Mouse (Mus musculus) splenic B cell, adult 2 months (primary cell): ENCODE measurements around the gene Tspan13.

ENCODE experiments used
- DNase-seq: peaks from one replicate; pipeline ENCODE4 v3.0.0-alpha.2; 2011; ENCODE audit warnings: low read depth, low spot score
- H3K27me3 ChIP-seq: 2 replicates; pipeline ENCODE4 v1.6.1; 2012; ENCODE audit warnings: mild to moderate bottlenecking, low read length, moderate library complexity, mixed read lengths; ENCODE audit not compliant: control insufficient read depth, poor library complexity, insufficient read depth, severe bottlenecking
- H3K36me3 ChIP-seq: 2 replicates; pipeline ENCODE4 v1.6.1; 2012; ENCODE audit warnings: mild to moderate bottlenecking, low read length, moderate library complexity, mixed read lengths; ENCODE audit not compliant: control insufficient read depth, poor library complexity, insufficient read depth, severe bottlenecking

Tspan13 gene

GRCm38 (mm10) chr12:36042348-36042778 lies at the start of gene Tspan13:
Tspan13 (minus strand) TSS chr12:36042500.
- peak; percentile 95 for DNase-seq
- Histone ChIP-seq H3K27me3 (no peaks in the 10 kb centered on the region), H3K36me3 (no peaks in the 10 kb centered on the region)

DNA sequence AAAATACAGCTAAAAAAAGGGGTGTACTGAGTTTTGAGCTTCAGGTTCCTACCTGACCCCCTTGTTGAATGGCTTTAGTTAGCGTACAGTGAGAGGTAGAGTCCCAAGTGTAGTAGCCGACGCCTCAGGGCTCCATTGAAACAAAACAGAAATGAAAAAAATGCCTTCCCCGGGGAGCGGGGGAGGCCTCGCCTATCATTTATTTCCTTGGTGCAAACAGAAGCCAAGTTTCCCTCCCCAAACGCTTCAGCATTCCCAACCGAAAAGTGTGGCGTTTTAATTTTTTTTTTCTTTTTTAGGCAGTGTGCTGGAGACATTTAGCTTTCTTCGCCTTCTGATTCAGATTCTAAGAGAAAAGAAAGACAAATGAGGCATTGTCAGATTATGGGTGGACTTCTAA lies 49.7 kb upstream of the Tspan13 start:
- no peak for DNase-seq
- no peaks in the 10 kb centered on the region for H3K36me3 ChIP-seq
- H3K27me3 ChIP-seq: no peaks in the 10 kb centered on the region

GRCm38 (mm10) chr12:36089221-36089620 lies 46.9 kb upstream of the Tspan13 start:
- no peak for DNase-seq
- no peaks in the 10 kb centered on the region for H3K27me3 ChIP-seq
- H3K36me3 ChIP-seq: no peaks in the 10 kb centered on the region

DNA sequence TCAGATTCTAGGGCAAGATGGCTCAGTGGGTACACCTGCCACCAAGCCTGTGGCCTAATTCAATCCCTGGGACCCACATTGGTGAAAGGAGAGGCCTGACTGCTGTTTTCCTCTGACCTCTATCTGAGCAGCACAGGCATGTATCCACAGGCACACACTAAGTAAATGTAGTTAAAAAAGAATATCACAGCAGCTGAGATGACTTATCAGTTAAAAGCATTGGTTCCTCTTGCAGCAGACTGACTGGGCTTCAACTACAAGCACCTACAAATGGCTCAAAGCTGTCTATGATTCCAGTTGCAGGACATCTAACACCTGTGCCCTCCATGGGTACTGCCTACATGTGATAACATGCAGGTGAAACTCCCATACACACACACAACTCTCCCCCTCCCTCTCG lies 46.5 kb upstream of the Tspan13 start:
- no peaks in the 10 kb centered on the region for H3K27me3 ChIP-seq
- DNase-seq: no peak
- no peaks in the 10 kb centered on the region for H3K36me3 ChIP-seq

DNA sequence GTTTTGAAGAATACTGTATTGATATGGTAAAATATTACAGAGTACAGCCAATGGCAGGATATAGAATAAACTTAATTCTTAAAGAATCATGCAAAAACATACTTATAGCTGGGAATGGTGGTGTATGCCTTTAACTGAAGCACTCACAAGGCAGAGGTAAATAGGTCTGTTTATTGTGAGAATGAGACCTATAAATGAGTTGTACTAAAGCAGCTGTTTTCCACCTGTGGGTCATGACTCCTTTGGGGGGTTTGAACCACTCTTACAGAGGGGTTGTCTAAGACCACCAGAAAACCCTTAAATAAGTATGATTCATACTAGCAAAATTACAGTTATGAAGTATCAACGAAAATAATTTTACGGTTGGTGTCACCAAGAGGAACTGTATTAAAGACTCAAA lies 43.1 kb upstream of the Tspan13 start:
- no peak for DNase-seq
- H3K27me3 ChIP-seq: no peaks in the 10 kb centered on the region
- no peaks in the 10 kb centered on the region for H3K36me3 ChIP-seq

DNA sequence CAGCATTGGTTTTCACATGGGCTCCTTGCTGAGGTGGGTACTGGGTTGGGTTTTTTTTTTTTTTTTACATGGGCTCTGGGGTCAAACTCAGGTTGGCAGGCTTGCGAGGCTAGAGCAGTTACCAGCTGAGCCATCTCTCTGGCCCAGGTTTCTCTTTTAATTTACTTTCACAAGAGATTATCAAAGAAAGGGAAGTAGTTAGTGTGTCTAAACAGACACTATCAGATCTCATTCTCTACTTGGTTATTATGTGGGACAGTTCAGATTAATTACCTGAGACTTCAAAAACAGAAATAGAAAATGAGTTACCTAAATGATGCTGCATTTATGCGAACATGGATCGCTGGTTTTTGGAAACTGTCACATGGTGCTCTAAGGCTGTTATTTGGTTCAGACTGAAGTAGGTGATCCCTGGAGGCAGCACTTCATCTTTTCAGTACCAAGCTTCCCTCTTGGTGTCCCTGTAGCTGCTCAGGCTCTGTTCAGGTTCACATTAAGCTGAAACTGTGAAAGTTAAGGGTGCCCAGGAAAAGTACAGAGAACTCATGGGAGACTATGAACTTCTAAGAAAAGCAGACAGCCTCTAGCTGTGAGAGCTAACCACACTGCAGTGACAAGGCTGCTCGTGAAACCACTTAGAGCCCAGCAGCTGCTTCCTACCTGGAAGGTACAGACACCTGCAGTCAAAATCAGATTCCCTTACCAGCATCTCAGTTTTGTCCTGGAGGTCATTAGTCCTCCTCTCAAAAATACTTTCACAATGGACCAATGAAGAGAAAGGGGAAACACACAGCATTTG lies 36.0 kb upstream of the Tspan13 start:
- H3K36me3 ChIP-seq: no peaks in the 10 kb centered on the region
- peak; percentile 16 for DNase-seq
- no peaks in the 10 kb centered on the region for H3K27me3 ChIP-seq

DNA sequence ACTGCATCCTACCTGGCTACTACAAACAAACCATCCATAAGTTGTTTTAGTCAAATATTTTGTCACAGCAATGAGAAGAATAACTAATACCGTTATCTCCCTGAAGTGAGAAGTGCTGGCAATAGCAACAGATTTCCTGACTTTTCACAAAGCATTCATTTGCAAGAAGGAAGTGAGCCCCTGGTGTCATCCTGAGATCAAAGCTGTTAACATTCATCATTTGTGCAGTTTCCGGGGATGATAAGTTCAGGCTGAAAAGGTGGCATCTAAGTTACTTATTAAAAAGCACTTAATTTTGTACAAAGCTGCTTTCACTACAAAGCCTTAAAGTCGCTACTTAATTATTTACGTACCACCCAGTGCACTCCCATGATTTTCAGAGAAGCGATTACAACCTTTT lies 30.6 kb upstream of the Tspan13 start:
- DNase-seq: no peak
- no peaks in the 10 kb centered on the region for H3K36me3 ChIP-seq
- H3K27me3 ChIP-seq: no peaks in the 10 kb centered on the region

DNA sequence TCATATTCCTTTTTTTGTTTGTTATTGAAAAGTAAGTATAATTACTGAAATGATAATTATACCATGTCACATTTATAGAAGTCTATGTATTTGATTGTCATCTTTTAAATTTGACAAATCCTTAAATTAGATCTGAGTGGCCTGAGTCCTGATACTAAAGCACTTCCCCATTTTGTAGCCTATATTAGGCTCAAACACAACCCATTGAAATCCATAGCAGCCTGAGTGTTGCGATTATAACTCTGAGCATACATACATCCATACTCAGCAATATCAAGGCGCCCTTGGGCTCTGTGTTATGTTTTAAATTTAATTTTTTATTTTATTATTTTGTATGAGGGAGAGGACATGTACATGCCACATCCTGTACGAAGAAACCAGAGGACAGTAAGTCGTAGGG lies 27.9 kb upstream of the Tspan13 start:
- no peak for DNase-seq
- no peaks in the 10 kb centered on the region for H3K36me3 ChIP-seq
- H3K27me3 ChIP-seq: no peaks in the 10 kb centered on the region

- no peak for DNase-seq
- H3K36me3 ChIP-seq: no peaks in the 10 kb centered on the region
- no peaks in the 10 kb centered on the region for H3K27me3 ChIP-seq
These were observed 25.2 kb upstream of the Tspan13 start for GRCm38 (mm10) chr12:36067538-36067937.

GRCm38 (mm10) chr12:36065911-36066310 lies 23.6 kb upstream of the Tspan13 start:
- Histone ChIP-seq H3K27me3 (no peaks in the 10 kb centered on the region), H3K36me3 (no peaks in the 10 kb centered on the region)
- DNase-seq: no peak

GRCm38 (mm10) chr12:36057699-36058098 lies 15.4 kb upstream of the Tspan13 start:
- H3K36me3 ChIP-seq: no peaks in the 10 kb centered on the region
- no peaks in the 10 kb centered on the region for H3K27me3 ChIP-seq
- no peak for DNase-seq

GRCm38 (mm10) chr12:36050276-36050675 lies 8.0 kb upstream of the Tspan13 start:
- DNase-seq: no peak
- Histone ChIP-seq H3K36me3 (no peaks in the 10 kb centered on the region), H3K27me3 (no peaks in the 10 kb centered on the region)

DNA sequence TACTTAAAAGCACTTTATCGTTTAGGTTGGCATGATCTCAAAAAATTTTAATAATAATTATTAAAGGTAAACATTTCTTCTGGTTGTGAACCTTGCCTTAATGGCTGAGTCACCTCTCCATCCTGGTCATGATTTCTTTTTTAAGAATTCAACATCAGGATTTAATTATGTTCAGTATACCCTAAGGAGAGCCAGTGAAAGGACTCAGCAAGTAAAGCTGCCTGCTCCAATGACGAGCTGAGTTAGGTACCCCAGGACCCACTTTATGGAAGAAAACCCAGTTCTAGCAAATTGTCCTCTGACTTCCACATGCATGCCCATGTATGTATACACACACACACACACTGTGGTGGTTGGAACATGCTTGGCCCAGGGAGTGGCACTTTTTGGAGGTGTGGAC lies 5.3 kb upstream of the Tspan13 start:
- DNase-seq: no peak
- Histone ChIP-seq H3K27me3 (no peaks in the 10 kb centered on the region), H3K36me3 (no peaks in the 10 kb centered on the region)

- peak; percentile 51 for DNase-seq
- no peaks in the 10 kb centered on the region for H3K27me3 ChIP-seq
- no peaks in the 10 kb centered on the region for H3K36me3 ChIP-seq
These were observed 3.9 kb upstream of the Tspan13 start for GRCm38 (mm10) chr12:36046196-36046595.

GRCm38 (mm10) chr12:36044691-36045090 lies 2.4 kb upstream of the Tspan13 start:
- Histone ChIP-seq H3K36me3 (no peaks in the 10 kb centered on the region), H3K27me3 (no peaks in the 10 kb centered on the region)
- DNase-seq: no peak
